ENCODE assay signal across 21 mouse cellular contexts in the genomic region with DNA sequence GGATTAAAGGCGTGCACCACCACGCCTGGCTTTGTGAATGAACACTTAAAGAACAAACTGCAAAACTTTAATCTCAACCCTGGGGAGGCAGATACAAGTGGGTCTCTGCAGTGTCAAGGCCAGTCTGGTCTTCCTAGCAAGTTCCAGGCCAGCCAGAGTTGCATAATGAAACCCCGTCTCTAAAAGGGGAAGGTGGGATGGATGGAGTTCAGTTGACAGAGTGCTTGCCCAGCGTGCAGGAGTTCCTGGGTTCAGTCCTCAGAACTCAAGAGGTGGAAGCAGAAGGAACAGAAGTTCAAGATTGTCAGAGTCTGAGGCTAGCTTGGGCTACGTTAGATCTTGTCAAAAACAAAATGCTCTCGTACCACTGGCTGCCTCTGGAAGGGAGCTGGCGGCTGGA. TPM values are rescaled to one million over a fixed set of nuclear protein-coding genes. Genes with fewer than 3 reads are reported as not detected.
"Had no signal": no experiment of that assay in that cellular context is flagged by ENCODE, and none has a peak within 500 bp of the region (broad histone marks: within the 10 kb centered on the region; RNA-seq: fewer than 3 reads in every experiment).

No protein-coding gene starts in this region.

- ATAC-seq: liver, embryonic 12.5 days; liver, postnatal 0 days; lung, postnatal 0 days; midbrain, embryonic 13.5 days; midbrain, embryonic 15.5 days; midbrain, embryonic 16.5 days had no signal

- DNase-seq: left cerebral cortex, postnatal 4 days; liver; liver, embryonic 13.5 days; liver, postnatal 0 days; lung, adult 18-20 months; lung, adult 2 months; lung, embryonic 14.5 days; lung, postnatal 10 days; lung, postnatal 14 days; lung, postnatal 36 days; lung, postnatal 4 days; midbrain, embryonic 14.5 days had no signal

RNA-seq across cellular contexts. Expression of gene Xkr7, which starts 5.6 kb away (rescaled TPM):
- total RNA-seq: liver, adult 2 months; megakaryocyte, adult 5-6 weeks; megakaryocyte-erythroid progenitor cell, adult 5-6 weeks; monocyte, adult 5-6 weeks had no signal

RNA-seq across cellular contexts. Expression of gene Ccm2l, which starts 39.7 kb away (rescaled TPM):
- total RNA-seq: megakaryocyte-erythroid progenitor cell, adult 5-6 weeks; monocyte, adult 5-6 weeks had no signal
